In genomic region chr1:172525027-172525764, GRCm38 (mm10) we compare ENCODE assay signal across 9 mouse cellular contexts. TPM values are rescaled to one million over a fixed set of nuclear protein-coding genes. Genes with fewer than 3 reads are reported as not detected.
DNase-seq lines count a peak whose midpoint lies in the region; ATAC-seq and TF ChIP-seq lines count a peak whose summit lies in the region.
"Had no signal": no experiment of that assay in that cellular context is flagged by ENCODE, and none has a peak within 500 bp of the region (broad histone marks: within the 10 kb centered on the region; RNA-seq: fewer than 3 reads in every experiment).

No protein-coding gene starts in this region.

- no peak overlapping the region for H3K9ac ChIP-seq in lung, embryonic 14.5 days
- H3K9ac ChIP-seq in stomach, postnatal 0 days (ENCODE audit: low read length): no peak overlapping the region
- H3K9ac ChIP-seq: liver, embryonic 15.5 days had no signal

- H3K4me2 ChIP-seq in lung, embryonic 14.5 days: peak overlapping the region; percentile 38
- H3K4me2 ChIP-seq in stomach, postnatal 0 days (replicated peaks; ENCODE audit: low read depth): no peak overlapping the region

- WGBS in lung, embryonic 14.5 days: 28% methylated on average over 15 of the region's 15 CpGs
- 26% methylated on average over 15 of the region's 15 CpGs for WGBS in stomach, postnatal 0 days

- TF ChIP-seq EP300 in stomach, postnatal 0 days (optimal IDR thresholded peaks at IDR 0.05): no peak

- H3K4me3 ChIP-seq in lung, embryonic 14.5 days (ENCODE audit: low read depth, low read length): no peak overlapping the region
- H3K4me3 ChIP-seq in stomach, postnatal 0 days (ENCODE audit: low read depth, low read length): no peak overlapping the region
- H3K4me3 ChIP-seq: liver, embryonic 15.5 days had no signal

- H3K9me3 ChIP-seq in lung, embryonic 14.5 days (ENCODE audit: low read depth, low read length): no peaks in the 10 kb centered on the region
- no peaks in the 10 kb centered on the region for H3K9me3 ChIP-seq in stomach, postnatal 0 days (ENCODE audit: control insufficient read depth, low read length)
- H3K9me3 ChIP-seq: liver, embryonic 15.5 days had no signal

- peaks cover 24% of the 10 kb centered on the region for H3K4me1 ChIP-seq in lung, embryonic 14.5 days (ENCODE audit: insufficient read depth)
- no peaks in the 10 kb centered on the region for H3K4me1 ChIP-seq in stomach, postnatal 0 days (replicated peaks; ENCODE audit: control insufficient read depth, insufficient read depth)

- TF ChIP-seq CTCF in lung, embryonic 14.5 days (IDR thresholded peaks at IDR 0.05; ENCODE audit: low read depth): peak; percentile 57
- peak; percentile 53 for TF ChIP-seq CTCF in stomach, postnatal 0 days (IDR thresholded peaks at IDR 0.05; ENCODE audit: low read depth)

- peak; percentile 49 to 74 for DNase-seq in adrenal gland, adult (ENCODE audit: inconsistent age in 2 of 2, low spot score in 1 of 2)
- no peak for DNase-seq in adrenal gland, postnatal 4 days (ENCODE audit: low spot score in 2 of 2)
- peak; percentile 80 for DNase-seq in fibroblast of lung, adult 2 months (ENCODE audit: low read depth)
- peak; percentile 78 for DNase-seq in lung, embryonic 14.5 days
- DNase-seq in stomach, postnatal 0 days (ENCODE audit: low spot score): peak; percentile 54
- DNase-seq in left cerebral cortex, adult 11 months (ENCODE audit: low spot score): no peak

- no peaks in the 10 kb centered on the region for H3K36me3 ChIP-seq in lung, embryonic 14.5 days (ENCODE audit: insufficient read depth)
- H3K36me3 ChIP-seq in stomach, postnatal 0 days (ENCODE audit: control insufficient read depth, insufficient read depth, low read length): no peaks in the 10 kb centered on the region
- H3K36me3 ChIP-seq: liver, embryonic 15.5 days had no signal

- ATAC-seq in CD4-positive, CD25-positive, alpha-beta regulatory T cell, adult 4 months: peak; percentile 22
- ATAC-seq in inflammation-experienced regulatory T-cells, adult 6 months: peak; percentile 15
- peak; percentile 11; the same call in 1 of the 2 replicates for ATAC-seq in lung, embryonic 14.5 days (ENCODE audit: insufficient read depth)
- ATAC-seq in stomach, postnatal 0 days (ENCODE audit: low FRiP score, low TSS enrichment): peak; percentile 22; the same call in 1 of the 2 replicates

- no peaks in the 10 kb centered on the region for H3K27me3 ChIP-seq in lung, embryonic 14.5 days (ENCODE audit: insufficient read depth, low read length)
- H3K27me3 ChIP-seq in stomach, postnatal 0 days (ENCODE audit: control insufficient read depth, insufficient read depth, low read length): no peaks in the 10 kb centered on the region

- peak overlapping the region; percentile 80 for H3K27ac ChIP-seq in lung, embryonic 14.5 days (ENCODE audit: low read depth)
- H3K27ac ChIP-seq in stomach, postnatal 0 days (replicated peaks): peak overlapping the region; percentile 71
- H3K27ac ChIP-seq: liver, embryonic 15.5 days had no signal

RNA-seq across cellular contexts. Expression of gene Cfap45, which starts 4.6 kb away (rescaled TPM):
- total RNA-seq in adrenal gland, postnatal 4 days (2021): 1 to 10 TPM; 2.0 to 2.1 TPM
- polyA plus RNA-seq in CD4-positive, CD25-positive, alpha-beta regulatory T cell, adult 4 months (2017; shearing (Covaris generic)): under 1 TPM in 1 of 2 experiments, not detected in 1; 0.69 TPM
- polyA plus RNA-seq in inflammation-experienced regulatory T-cells, adult 6 months (2017; shearing (Covaris generic)): 1 to 10 TPM in 2 of 3 experiments, under 1 TPM in 1; 0.43 to 1.5 (median 1.2) TPM
- 4.2 and 5.1 TPM in 2 replicates for polyA plus RNA-seq in lung, embryonic 14.5 days (2014; fragmentation: Nextera tagmentation; extraction: Ambion mirVana)
- 4.6 and 5.4 TPM in 2 replicates for polyA plus RNA-seq in stomach, postnatal 0 days (2015; fragmentation: Nextera tagmentation; extraction: Ambion mirVana)

RNA-seq across cellular contexts. Expression of gene Tagln2, which starts 25.3 kb away (rescaled TPM):
- total RNA-seq in adrenal gland, postnatal 4 days (2021): 100 to 1,000 TPM; 143 to 153 TPM
- 100 to 1,000 TPM; 226 to 278 TPM for polyA plus RNA-seq in CD4-positive, CD25-positive, alpha-beta regulatory T cell, adult 4 months (2017; shearing (Covaris generic))
- polyA plus RNA-seq in inflammation-experienced regulatory T-cells, adult 6 months (2017; shearing (Covaris generic)): 100 to 1,000 TPM; 260 to 650 (median 280) TPM
- polyA plus RNA-seq in lung, embryonic 14.5 days (2014; fragmentation: Nextera tagmentation; extraction: Ambion mirVana): 395 and 407 TPM in 2 replicates
- 564 and 594 TPM in 2 replicates for polyA plus RNA-seq in stomach, postnatal 0 days (2015; fragmentation: Nextera tagmentation; extraction: Ambion mirVana)

RNA-seq across cellular contexts. Expression of gene Vsig8, which starts 30.5 kb away (rescaled TPM):
- under 1 TPM in 1 of 2 experiments, not detected in 1; 0.17 TPM for total RNA-seq in adrenal gland, postnatal 4 days (2021)
- not detected for polyA plus RNA-seq in CD4-positive, CD25-positive, alpha-beta regulatory T cell, adult 4 months (2017; shearing (Covaris generic))
- polyA plus RNA-seq in inflammation-experienced regulatory T-cells, adult 6 months (2017; shearing (Covaris generic)): not detected
- 0.24 TPM in 1 of 2 replicates, not detected in the other for polyA plus RNA-seq in lung, embryonic 14.5 days (2014; fragmentation: Nextera tagmentation; extraction: Ambion mirVana)
- 19.2 and 22.7 TPM in 2 replicates for polyA plus RNA-seq in stomach, postnatal 0 days (2015; fragmentation: Nextera tagmentation; extraction: Ambion mirVana)
- polyA plus RNA-seq: liver, embryonic 15.5 days had no signal

RNA-seq across cellular contexts. Expression of gene Igsf9, which starts 43.6 kb away (rescaled TPM):
- 10 to 100 TPM in 1 of 2 experiments, 1 to 10 TPM in 1; 6.0 to 10.6 TPM for total RNA-seq in adrenal gland, postnatal 4 days (2021)
- polyA plus RNA-seq in CD4-positive, CD25-positive, alpha-beta regulatory T cell, adult 4 months (2017; shearing (Covaris generic)): 1 to 10 TPM in 1 of 2 experiments, not detected in 1; 1.1 TPM
- polyA plus RNA-seq in inflammation-experienced regulatory T-cells, adult 6 months (2017; shearing (Covaris generic)): 1 to 10 TPM in 1 of 3 experiments, under 1 TPM in 1, not detected in 1; 0.50 to 1.4 TPM
- polyA plus RNA-seq in lung, embryonic 14.5 days (2014; fragmentation: Nextera tagmentation; extraction: Ambion mirVana): 23.5 and 26.0 TPM in 2 replicates
- 16.7 and 19.9 TPM in 2 replicates for polyA plus RNA-seq in stomach, postnatal 0 days (2015; fragmentation: Nextera tagmentation; extraction: Ambion mirVana)

RNA-seq across cellular contexts. Expression of gene Slamf9, which starts 50.0 kb away (rescaled TPM):
- 1 to 10 TPM; 1.1 to 1.2 TPM for total RNA-seq in adrenal gland, postnatal 4 days (2021)
- polyA plus RNA-seq in CD4-positive, CD25-positive, alpha-beta regulatory T cell, adult 4 months (2017; shearing (Covaris generic)): not detected
- under 1 TPM in 2 of 3 experiments, not detected in 1; 0.36 to 0.61 TPM for polyA plus RNA-seq in inflammation-experienced regulatory T-cells, adult 6 months (2017; shearing (Covaris generic))
- polyA plus RNA-seq in lung, embryonic 14.5 days (2014; fragmentation: Nextera tagmentation; extraction: Ambion mirVana): 0.32 and 1.0 TPM in 2 replicates
- 1.8 TPM in 2 replicates for polyA plus RNA-seq in stomach, postnatal 0 days (2015; fragmentation: Nextera tagmentation; extraction: Ambion mirVana)

Comparison
In these comparisons a context has a peak if more than half of its experiments do, and no peak if none do; other contexts are left out.
1. DNase-seq: peak in adrenal gland, adult (2 of 2), fibroblast of lung, adult 2 months (single experiment), lung, embryonic 14.5 days (single experiment) and stomach, postnatal 0 days (single experiment); none in adrenal gland, postnatal 4 days (0 of 2) and left cerebral cortex, adult 11 months (single experiment).
2. RNA of gene Vsig8, which starts 30.5 kb away (polyA plus RNA-seq): 19.2 to 22.7 TPM in stomach, postnatal 0 days; 0.24 TPM in lung, embryonic 14.5 days, not detected in CD4-positive, CD25-positive, alpha-beta regulatory T cell, adult 4 months and not detected in inflammation-experienced regulatory T-cells, adult 6 months; every median in the first group is over 10 times any median in the second.
3. Peak in every context shown above with its lines, with median percentiles within 50 percentile points of each other: ATAC-seq.